Mouse (Mus musculus) pancreas, adult 10 weeks (tissue): ENCODE measurements around the gene Rbm41. TPM values are rescaled to one million over a fixed set of nuclear protein-coding genes. Genes with fewer than 3 reads are reported as not detected.

Experiments
- polyA plus RNA-seq: library from polyadenylated mRNA; stranded (reverse); fragments of 350-450 nt; fragmentation: Illumina TruSeq; extraction: RNeasy Lipid Tissue Mini Kit (QIAGEN cat#74804); gene quantifications from one replicate; pipeline ENCODE4 v1.2.3, GENCODE M21; 2015; ENCODE audit warnings: low read depth, low replicate concordance; ENCODE audit not compliant: insufficient read depth

The Rbm41 gene
- 0.48 TPM for polyA plus RNA-seq

GRCm38 (mm10) chrX:139997740-139998690 is at the start of gene Rbm41:
Gene Rbm41 (minus strand): TSS chrX:139998595.

GRCm38 (mm10) chrX:139870938-139871791 is 127.2 kb downstream of the Rbm41 start, which contains the start of gene Morc4:
Gene Morc4 (minus strand): TSS chrX:139871677.

Other genes with a start within 250 kb of the Rbm41 start
- not detected for gene Ripply1, start 216.2 kb downstream of the Rbm41 start, polyA plus RNA-seq
- gene Cldn2, start 197.8 kb downstream of the Rbm41 start, polyA plus RNA-seq: 0.26 TPM
- 1.9 TPM for gene Morc4, start 126.9 kb downstream of the Rbm41 start, polyA plus RNA-seq
- gene Nup62cl, start 64.1 kb upstream of the Rbm41 start, polyA plus RNA-seq: 2.5 TPM
- gene Pih1h3b, start 64.3 kb upstream of the Rbm41 start, polyA plus RNA-seq: not detected